Mouse (Mus musculus): ENCODE data around the gene Lss. TPM values are rescaled to one million over a fixed set of nuclear protein-coding genes. Genes with fewer than 3 reads are reported as not detected.

The Lss gene
- total RNA-seq (2021) = 1 to 10 TPM; 5.7 to 6.3 TPM
- long read RNA-seq, experiment 1, full-length matches to known transcripts = 1 of 1 reads
- long read RNA-seq, experiment 1, partial matches to known transcripts = 0 of 1 reads
- long read RNA-seq, experiment 1, other reads (novel, unspliced or antisense) = 0 of 1 reads
- long read RNA-seq, experiment 2, full-length matches to known transcripts = 1 of 2 reads
- long read RNA-seq, experiment 2, partial matches to known transcripts = 0 of 2 reads
- long read RNA-seq, experiment 2, other reads (novel, unspliced or antisense) = 1 of 2 reads

- intact Hi-C loops (cut with DNase I) = no loop called here
- peak; percentile 91 to 95 for DNase-seq
Observed at GRCm38 (mm10) chr10:76531375-76531774, at the start of gene Lss. Lss (plus strand) TSS chr10:76531588.

DNA sequence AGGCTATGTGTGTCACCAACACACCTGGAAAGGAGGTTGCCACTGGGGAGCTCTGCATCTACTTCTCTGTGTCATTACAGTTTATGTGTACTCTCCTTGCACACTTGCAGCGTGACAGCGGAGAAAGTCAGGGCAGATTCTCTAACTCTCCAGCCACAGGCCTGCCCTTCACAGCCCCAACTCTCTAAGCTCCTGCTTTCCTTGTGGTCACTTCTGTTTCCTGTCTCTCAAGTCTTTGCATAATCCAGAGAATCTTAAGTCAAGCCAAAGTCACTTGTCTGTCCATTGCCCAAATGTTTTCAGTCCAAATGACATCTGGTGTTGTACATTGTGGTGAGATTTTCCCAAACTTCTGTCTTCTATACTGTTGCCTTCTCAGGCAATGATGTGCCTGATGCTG, 45.1 kb upstream of the Lss start:
- no peak for DNase-seq
- intact Hi-C loops (cut with DNase I) = no loop called here

DNA sequence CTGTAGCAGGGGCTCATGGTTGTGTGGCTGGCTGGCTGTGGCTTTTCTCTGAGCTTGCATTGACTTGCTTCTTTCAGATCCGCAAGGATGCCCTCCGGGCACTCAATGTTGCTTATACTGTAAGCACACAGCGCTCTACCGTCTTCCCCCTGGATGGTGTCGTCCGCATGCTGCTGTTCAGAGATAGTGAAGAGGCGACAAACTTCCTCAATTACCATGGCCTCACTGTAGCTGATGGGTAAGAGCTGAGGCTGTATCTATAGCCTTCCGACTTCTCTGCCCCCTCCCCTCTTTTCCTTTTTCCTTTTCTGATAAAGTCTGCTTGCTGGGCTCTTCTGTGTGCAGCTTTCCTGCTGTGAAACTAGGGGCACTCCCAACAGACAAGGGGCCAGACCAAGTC, 43.1 kb upstream of the Lss start:
- intact Hi-C loops (cut with DNase I) = no loop called here
- no peak for DNase-seq

GRCm38 (mm10) chr10:76489205-76489604, 42.2 kb upstream of the Lss start:
- DNase-seq = no peak
- intact Hi-C loops (cut with DNase I) = no loop called here

DNA sequence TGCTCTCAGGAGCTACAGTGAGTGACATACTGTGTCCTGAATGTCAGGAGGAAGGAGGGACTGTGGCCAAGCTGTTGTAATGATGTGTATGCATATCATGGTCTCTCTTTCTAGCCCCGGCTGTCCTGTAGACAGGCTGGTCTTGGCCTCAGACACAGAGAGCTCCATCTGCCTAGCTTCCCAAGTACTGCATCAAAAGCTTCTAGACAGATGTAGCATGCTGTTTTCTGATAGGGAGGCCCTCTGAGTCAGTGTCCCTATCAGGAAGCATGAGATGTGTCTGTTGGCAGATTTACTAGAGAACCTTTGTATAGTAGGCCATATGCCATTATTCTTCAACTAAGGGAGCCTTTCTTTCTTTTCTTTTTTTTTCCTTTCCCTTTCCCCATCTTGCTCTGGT, 37.9 kb upstream of the Lss start:
- no peak for DNase-seq
- intact Hi-C loops (cut with DNase I) = no loop called here

- no peak for DNase-seq
- intact Hi-C loops (cut with DNase I) = no loop called here
Observed at GRCm38 (mm10) chr10:76495501-76495900, 35.9 kb upstream of the Lss start.

DNA sequence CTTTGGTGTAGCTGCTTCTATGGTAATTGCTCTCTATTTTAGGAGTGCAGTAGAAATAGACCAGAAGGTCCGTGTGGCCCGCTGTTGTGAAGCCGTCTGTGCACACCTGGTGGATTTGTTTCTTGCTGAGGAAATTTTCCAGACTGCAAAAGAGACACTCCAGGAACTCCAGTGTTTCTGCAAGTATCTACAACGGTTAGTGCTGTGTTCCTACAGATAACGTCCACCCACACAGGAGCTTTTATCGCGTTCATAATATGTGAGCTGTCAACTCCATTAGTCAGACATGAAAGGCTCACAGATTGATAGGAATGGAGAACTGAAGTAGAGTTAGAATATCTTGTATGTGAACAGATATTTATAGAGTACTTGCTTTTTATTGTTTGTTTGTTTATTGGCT, 35.0 kb upstream of the Lss start:
- DNase-seq = no peak
- intact Hi-C loops (cut with DNase I) = no loop called here

GRCm38 (mm10) chr10:76497522-76497921, 33.9 kb upstream of the Lss start:
- no peak for DNase-seq
- intact Hi-C loops (cut with DNase I) = no loop called here

DNA sequence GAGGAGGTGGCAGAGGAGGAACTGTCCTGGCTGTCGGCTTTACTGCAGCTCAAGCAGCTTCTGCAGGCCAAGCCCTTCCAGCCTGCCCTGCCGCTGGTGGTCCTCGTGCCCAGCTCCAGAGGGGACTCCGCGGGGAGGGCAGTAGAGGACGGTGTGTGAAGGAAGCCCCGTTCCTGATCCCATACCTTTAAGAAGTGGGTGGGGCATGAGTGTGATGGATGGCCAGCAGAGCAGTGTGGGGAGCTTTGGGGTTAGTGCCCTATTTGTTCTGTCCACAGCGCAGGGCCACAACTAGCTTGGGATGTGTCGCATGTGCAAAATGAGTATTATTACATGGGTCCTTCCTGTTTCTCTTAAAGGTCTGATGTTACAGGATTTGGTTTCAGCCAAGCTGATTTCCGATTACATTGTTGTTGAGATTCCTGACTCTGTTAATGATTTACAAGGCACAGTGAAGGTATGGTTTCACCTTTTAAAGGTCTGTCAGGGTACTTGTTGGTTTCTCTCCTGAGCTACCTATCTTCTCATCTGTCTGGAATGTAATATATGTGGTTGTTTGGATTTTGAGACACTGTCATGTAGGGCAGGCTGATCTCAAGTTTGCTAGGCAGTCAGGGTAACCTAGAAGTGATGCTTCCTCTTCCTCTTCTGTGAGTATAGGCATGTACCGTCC, 27.0 kb upstream of the Lss start:
- intact Hi-C loops (cut with DNase I) = no loop called here

DNA sequence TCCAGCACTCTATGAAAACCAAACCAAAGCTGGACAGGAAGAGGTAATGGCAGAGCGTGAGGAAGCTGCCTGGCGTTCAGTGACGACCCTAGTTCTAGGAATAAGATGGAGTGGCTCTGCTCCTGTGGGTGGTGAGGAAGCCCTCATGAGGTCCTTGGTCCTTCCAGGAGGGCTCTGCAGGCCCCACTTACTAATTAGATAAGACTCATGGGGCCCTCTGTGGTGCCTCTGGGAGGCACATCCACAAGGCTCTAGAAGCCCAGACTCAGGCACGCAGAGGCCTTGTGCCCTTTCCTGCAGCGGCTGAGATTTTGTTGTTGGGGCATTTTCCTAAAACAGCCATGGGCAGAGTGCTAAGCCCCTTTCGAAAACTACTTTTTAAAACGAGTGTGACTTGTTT, 25.5 kb upstream of the Lss start:
- DNase-seq = no peak
- intact Hi-C loops (cut with DNase I) = no loop called here

More for the DNA sequence above, 27.0 kb upstream of the Lss start:
- no peak for DNase-seq

DNA sequence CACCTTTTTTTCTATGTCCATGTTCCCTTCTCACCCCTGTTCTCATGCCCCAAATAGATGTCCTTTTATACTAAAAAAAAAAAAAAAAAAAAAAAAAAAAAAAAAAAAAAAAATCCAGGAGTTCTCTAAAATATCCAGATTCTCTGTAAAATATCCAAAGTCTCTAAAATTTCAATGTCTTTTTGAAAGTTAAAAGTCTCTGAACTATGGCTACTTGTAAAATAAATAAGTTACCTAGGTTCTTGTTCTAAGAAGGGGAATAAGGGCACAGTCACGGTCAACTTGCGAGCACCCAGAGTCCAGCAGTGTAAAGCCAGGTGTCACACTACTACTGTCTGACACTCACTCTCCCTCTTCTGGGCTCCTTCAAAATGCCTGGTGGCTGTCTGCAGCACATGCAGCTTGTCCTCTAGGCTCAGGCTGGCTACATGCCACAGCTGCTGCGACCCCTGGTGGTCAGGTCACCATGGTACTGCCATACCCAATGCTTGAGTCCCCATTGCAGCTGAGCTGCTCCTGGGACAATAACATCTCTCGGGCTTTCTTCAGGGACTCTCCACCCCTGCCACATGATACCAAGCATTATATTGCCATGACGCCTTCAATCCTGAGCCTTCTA, 18.3 kb upstream of the Lss start:
- peak; percentile 77 to 90 for DNase-seq
- intact Hi-C loops (cut with DNase I) = loop anchor here (5.0 kb wide), 1 partner anchor 224 kb away; no protein-coding TSS in a partner anchor

DNA sequence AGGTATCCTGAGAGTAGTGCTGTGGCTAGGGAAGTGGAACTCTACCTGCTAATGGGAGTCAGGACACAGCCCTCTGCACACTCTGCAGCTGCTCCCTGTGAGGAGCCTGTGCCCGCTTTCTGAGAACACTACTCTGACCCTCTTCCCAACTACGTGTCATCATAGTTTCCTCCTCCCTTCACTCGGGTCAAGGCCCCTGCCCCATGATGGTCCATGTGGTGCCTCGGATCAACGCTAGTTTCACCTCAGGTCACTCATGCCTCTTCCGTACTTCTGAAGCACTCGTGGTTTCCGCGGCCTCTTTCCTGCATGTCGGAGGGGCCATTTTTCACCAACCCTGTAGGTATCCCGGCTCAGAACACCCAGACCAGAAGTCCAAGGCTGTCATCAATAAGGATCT, 466 bp upstream of the Lss start:
- DNase-seq = no peak
- intact Hi-C loops (cut with DNase I) = no loop called here

DNA sequence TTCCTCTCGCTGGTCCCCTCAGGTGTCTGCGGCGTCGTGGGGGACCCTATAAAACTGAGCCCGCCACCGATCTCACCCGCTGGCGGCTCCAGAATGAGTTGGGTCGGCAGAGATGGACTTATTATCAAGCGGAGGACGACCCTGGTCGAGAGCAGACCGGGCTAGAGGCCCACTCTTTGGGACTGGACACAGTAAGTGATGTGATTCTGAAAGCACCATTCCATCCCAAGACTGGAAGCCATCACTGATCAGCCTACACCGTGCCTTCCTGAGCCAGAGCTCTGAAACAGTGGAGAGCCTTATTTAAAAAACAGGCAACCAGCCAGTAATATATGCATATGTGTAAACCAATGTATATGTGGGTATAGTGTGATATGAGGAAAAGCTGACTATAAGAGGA, 440 bp downstream of the Lss start:
- intact Hi-C loops (cut with DNase I) = no loop called here

DNA sequence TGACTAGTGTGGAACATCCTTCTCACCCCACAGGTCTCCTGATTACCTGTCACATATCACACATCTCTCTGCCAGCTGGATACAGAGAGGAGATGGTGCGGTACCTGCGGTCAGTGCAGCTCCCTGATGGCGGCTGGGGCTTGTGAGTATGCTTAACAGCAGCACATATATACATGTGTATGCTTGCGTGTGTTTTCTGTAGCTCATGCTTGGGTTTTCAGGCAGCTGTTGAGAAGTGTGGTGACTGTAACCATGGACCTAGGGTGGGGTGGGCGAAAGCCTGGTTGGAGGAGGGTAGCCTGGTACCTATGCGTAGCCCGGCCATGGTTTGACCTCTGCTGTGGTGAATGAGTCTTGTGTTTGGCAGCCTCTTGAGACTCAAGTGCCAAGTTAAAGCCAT, 4.1 kb downstream of the Lss start:
- intact Hi-C loops (cut with DNase I) = no loop called here
- no peak for DNase-seq

More for the DNA sequence above, 440 bp downstream of the Lss start:
- DNase-seq = no peak

DNA sequence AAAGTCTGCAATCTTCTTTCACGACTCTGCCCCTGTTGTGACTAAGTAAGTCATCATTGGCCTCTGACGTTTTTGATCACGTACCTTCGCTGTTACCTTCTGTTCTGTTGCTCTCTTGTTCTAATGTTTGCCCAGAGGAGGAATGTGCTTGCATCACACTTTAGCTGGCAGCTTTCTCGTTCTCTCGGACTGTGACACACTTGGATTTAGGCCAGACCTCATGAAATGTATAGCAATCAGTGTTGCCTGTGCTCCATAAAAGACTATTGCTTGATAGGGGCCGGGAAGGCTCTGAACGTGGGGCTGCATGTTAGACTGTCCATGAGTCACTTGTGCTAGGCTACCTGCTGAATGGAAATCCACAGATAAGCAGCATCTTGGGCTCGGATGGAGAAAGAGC, 6.2 kb downstream of the Lss start:
- DNase-seq = no peak
- intact Hi-C loops (cut with DNase I) = no loop called here

DNA sequence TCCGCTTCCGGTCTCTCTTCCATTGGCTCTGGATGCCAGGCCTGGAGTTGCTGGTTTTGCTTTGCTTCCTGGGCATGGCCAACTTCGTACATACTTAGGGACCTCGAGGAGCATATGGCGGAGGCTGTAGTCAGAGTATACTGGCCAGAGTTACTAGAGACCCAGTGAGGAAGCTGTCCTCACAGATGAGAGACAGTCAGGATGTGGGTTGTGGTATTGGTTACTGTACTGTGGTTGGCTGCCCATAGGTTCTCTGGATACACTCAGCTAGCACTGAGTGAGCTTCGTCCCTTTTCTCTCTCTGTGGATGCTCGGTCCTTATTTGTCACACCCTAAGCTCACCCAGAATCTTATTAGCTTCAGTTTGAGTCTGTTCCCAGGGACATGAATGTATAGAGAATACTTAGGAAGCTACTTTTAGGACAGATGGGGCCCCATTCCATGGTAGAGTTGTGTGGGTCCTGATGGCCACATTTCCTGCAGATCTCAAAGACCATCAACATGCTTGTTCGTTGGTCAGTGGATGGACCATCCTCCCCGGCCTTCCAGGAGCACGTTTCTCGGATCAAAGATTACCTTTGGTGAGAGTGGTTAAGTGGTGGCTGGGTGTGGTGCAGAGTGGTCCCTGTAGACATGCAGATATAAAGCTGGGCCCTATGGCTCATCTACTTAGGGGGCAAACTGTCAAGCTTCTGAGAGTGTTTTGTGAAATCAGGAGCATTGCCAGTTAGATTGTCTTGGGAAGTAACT, 10.1 kb downstream of the Lss start:
- intact Hi-C loops (cut with DNase I) = no loop called here
- DNase-seq = no peak

DNA sequence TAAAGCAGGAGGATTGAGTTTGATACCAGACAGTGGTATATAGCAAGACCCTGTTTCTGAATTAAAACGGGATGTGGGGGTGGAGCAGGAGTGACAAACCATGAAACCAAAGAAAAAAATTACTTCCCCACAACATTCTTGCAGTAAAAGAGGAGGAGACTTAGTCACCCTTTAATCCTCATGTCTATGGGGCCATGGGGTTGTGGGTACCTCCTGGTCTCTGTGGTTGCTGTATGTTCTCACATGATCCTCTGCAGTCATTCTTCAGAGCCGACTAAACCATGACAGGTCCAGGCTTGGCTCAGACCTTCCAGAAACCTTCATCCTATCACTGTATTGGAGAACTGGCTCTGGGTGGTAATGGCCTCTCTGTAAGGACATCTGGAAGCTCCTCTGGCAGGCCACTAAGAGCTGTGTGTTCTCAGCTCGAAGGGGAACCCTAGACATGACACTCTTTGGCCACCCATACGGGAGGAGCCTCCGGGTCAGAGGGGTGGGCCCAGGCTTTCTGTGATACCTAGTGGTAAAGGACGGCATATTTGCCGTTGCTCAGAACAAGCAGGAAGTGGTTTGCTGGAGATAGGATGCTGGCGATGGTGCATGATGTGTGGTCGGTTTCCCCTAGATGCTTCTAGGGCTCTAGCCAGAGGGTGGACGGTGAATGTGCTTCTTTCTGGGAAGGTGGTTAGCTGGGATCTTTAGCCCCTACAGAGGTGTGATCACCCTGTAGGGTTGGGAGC, 11.4 kb downstream of the Lss start:
- no peak for DNase-seq
- intact Hi-C loops (cut with DNase I) = no loop called here

DNA sequence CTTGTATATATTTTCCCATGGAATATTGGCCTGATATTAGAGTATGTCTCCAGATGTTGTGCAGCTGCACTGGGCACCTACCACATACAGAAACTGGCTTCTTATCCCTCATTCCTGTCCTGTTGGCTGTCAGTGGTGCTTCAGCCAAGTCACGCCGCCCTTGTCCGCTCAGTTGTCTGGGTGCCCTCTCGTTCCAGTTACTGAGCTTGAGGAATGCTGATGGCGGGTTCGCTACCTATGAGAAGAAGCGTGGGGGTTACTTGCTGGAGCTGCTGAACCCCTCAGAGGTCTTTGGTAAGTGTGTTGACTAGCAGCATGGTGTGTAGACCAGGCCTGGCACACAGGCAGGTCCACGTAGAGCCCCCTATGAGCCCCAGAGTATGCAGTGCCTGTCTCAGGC, 15.2 kb downstream of the Lss start:
- DNase-seq = no peak
- intact Hi-C loops (cut with DNase I) = no loop called here

- no peak for DNase-seq
- intact Hi-C loops (cut with DNase I) = no loop called here
Observed at GRCm38 (mm10) chr10:76548218-76548617, 16.8 kb downstream of the Lss start.

- DNase-seq = peak; percentile 5 to 18
- intact Hi-C loops (cut with DNase I) = loop anchor here (2.0 kb wide), 1 partner anchor 184 kb away; no protein-coding TSS in a partner anchor
Observed at GRCm38 (mm10) chr10:76550458-76550857, 19.1 kb downstream of the Lss start.

Data from heart, postnatal 14 days (tissue).